In genomic region chr2:32464212-32464891, GRCm38 (mm10) we compare ENCODE assay signal across 12 mouse cellular contexts. TPM values are rescaled to one million over a fixed set of nuclear protein-coding genes. Genes with fewer than 3 reads are reported as not detected.
DNase-seq lines count a peak whose midpoint lies in the region; ATAC-seq and TF ChIP-seq lines count a peak whose summit lies in the region.
"Had no signal": no experiment of that assay in that cellular context is flagged by ENCODE, and none has a peak within 500 bp of the region (broad histone marks: within the 10 kb centered on the region; RNA-seq: fewer than 3 reads in every experiment).

No protein-coding gene starts in this region.

- H3K36me3 ChIP-seq in kidney, postnatal 0 days (ENCODE audit: insufficient read depth, low read length): no peaks in the 10 kb centered on the region
- H3K36me3 ChIP-seq in embryonic facial prominence, embryonic 14.5 days (ENCODE audit: control insufficient read depth, insufficient read depth, low read length): no peaks in the 10 kb centered on the region
- H3K36me3 ChIP-seq in liver, embryonic 13.5 days: no peaks in the 10 kb centered on the region
- H3K36me3 ChIP-seq in stomach, embryonic 14.5 days (ENCODE audit: control insufficient read depth, insufficient read depth, low read length): no peaks in the 10 kb centered on the region

- no peak overlapping the region for H3K27ac ChIP-seq in kidney, postnatal 0 days
- H3K27ac ChIP-seq in embryonic facial prominence, embryonic 14.5 days (replicated peaks; ENCODE audit: low read depth, low read length): peak overlapping the region; percentile 13
- H3K27ac ChIP-seq in liver, embryonic 13.5 days: peak overlapping the region; percentile 40
- peak overlapping the region; percentile 45; the same call in 1 of the 2 replicates for H3K27ac ChIP-seq in stomach, embryonic 14.5 days (ENCODE audit: low read length)
- H3K27ac ChIP-seq: forebrain, embryonic 13.5 days had no signal

- H3K4me3 ChIP-seq in kidney, postnatal 0 days (replicated peaks; ENCODE audit: low read depth, low read length): no peak overlapping the region
- H3K4me3 ChIP-seq in embryonic facial prominence, embryonic 14.5 days (ENCODE audit: low read depth, low read length): no peak overlapping the region
- no peak overlapping the region for H3K4me3 ChIP-seq in liver, embryonic 13.5 days (replicated peaks)
- H3K4me3 ChIP-seq in stomach, embryonic 14.5 days (ENCODE audit: low read depth, low read length): no peak overlapping the region
- H3K4me3 ChIP-seq: forebrain, embryonic 13.5 days had no signal

- ATAC-seq in kidney, postnatal 0 days (replicated peaks; ENCODE audit: low FRiP score, low read depth): no peak
- peak; percentile 78 for ATAC-seq in embryonic facial prominence, embryonic 14.5 days (ENCODE audit: low read depth)
- ATAC-seq in liver, embryonic 13.5 days (ENCODE audit: low read depth): peak; percentile 82
- peak; percentile 56; the same call in 1 of the 2 replicates for ATAC-seq in stomach, embryonic 14.5 days (ENCODE audit: insufficient number of reproducible peaks, insufficient read depth, low FRiP score, low read depth)
- ATAC-seq: forebrain, embryonic 13.5 days; hindbrain, embryonic 16.5 days had no signal

- H3K27me3 ChIP-seq in kidney, postnatal 0 days (ENCODE audit: insufficient read depth, low read length): no peaks in the 10 kb centered on the region
- H3K27me3 ChIP-seq in embryonic facial prominence, embryonic 14.5 days (replicated peaks; ENCODE audit: control insufficient read depth, insufficient read depth, low read length): no peaks in the 10 kb centered on the region
- H3K27me3 ChIP-seq in liver, embryonic 13.5 days: no peaks in the 10 kb centered on the region
- H3K27me3 ChIP-seq in stomach, embryonic 14.5 days (ENCODE audit: control insufficient read depth, insufficient read depth, low read length): no peaks in the 10 kb centered on the region
- H3K27me3 ChIP-seq: forebrain, embryonic 13.5 days had no signal

- no peak overlapping the region for H3K9ac ChIP-seq in kidney, postnatal 0 days (ENCODE audit: low read depth, low read length)
- no peak overlapping the region for H3K9ac ChIP-seq in embryonic facial prominence, embryonic 14.5 days (ENCODE audit: low read depth, low read length)
- no peak overlapping the region for H3K9ac ChIP-seq in liver, embryonic 13.5 days
- H3K9ac ChIP-seq in stomach, embryonic 14.5 days (replicated peaks; ENCODE audit: low read depth, low read length): no peak overlapping the region
- H3K9ac ChIP-seq: forebrain, embryonic 13.5 days had no signal

- no peaks in the 10 kb centered on the region for H3K9me3 ChIP-seq in kidney, postnatal 0 days (replicated peaks; ENCODE audit: low read length)
- H3K9me3 ChIP-seq in embryonic facial prominence, embryonic 14.5 days (ENCODE audit: control insufficient read depth, low read length): no peaks in the 10 kb centered on the region
- no peaks in the 10 kb centered on the region for H3K9me3 ChIP-seq in liver, embryonic 13.5 days (replicated peaks)
- no peaks in the 10 kb centered on the region for H3K9me3 ChIP-seq in stomach, embryonic 14.5 days (ENCODE audit: control insufficient read depth, low read depth, low read length)
- H3K9me3 ChIP-seq: forebrain, embryonic 13.5 days had no signal

- peak; percentile 49 for DNase-seq in kidney, postnatal 0 days (ENCODE audit: low spot score)
- no peak for DNase-seq in kidney, postnatal 25 days
- peak; percentile 80 for DNase-seq in embryonic facial prominence, embryonic 14.5 days (ENCODE audit: low spot score)
- no peak for DNase-seq in liver, embryonic 13.5 days
- no peak for DNase-seq in layer of hippocampus, postnatal 10 days (ENCODE audit: low spot score in 2 of 2)
- DNase-seq in layer of hippocampus, postnatal 36 days: no peak
- no peak for DNase-seq in frontal cortex, postnatal 14 days (ENCODE audit: low spot score in 2 of 2)
- DNase-seq: adrenal gland, postnatal 25 days; cerebellum, postnatal 25 days had no signal

- H3K4me1 ChIP-seq in kidney, postnatal 0 days (replicated peaks; ENCODE audit: insufficient read depth, low read length): no peaks in the 10 kb centered on the region
- H3K4me1 ChIP-seq in embryonic facial prominence, embryonic 14.5 days (ENCODE audit: control insufficient read depth, insufficient read depth, low read length): peaks cover 10% of the 10 kb centered on the region
- peaks cover 20% of the 10 kb centered on the region for H3K4me1 ChIP-seq in liver, embryonic 13.5 days (replicated peaks)
- H3K4me1 ChIP-seq in stomach, embryonic 14.5 days (ENCODE audit: control insufficient read depth, insufficient read depth, low read length): 0 out of 2 replicates have a peak, but pooled peaks cover 2% of the 10 kb centered on the region
- H3K4me1 ChIP-seq: forebrain, embryonic 13.5 days had no signal

- no peak; the same call in 1 of the 2 replicates for TF ChIP-seq CTCF in kidney, postnatal 0 days (IDR thresholded peaks at IDR 0.05; ENCODE audit: low read depth)

- no peak overlapping the region for H3K4me2 ChIP-seq in kidney, postnatal 0 days (ENCODE audit: low read length)
- no peak overlapping the region; the same call in 1 of the 2 replicates for H3K4me2 ChIP-seq in embryonic facial prominence, embryonic 14.5 days (ENCODE audit: low read depth, low read length)
- H3K4me2 ChIP-seq in liver, embryonic 13.5 days: no peak overlapping the region
- H3K4me2 ChIP-seq in stomach, embryonic 14.5 days (replicated peaks; ENCODE audit: low read depth, low read length): no peak overlapping the region
- H3K4me2 ChIP-seq: forebrain, embryonic 13.5 days had no signal

- 48% methylated on average over 6 of the region's 6 CpGs for WGBS in kidney, postnatal 0 days
- WGBS in embryonic facial prominence, embryonic 14.5 days: 45% methylated on average over 6 of the region's 6 CpGs
- WGBS in liver, embryonic 13.5 days (ENCODE audit: insufficient replicate concordance): 20% methylated on average over 6 of the region's 6 CpGs
- WGBS in stomach, embryonic 14.5 days: 31% methylated on average over 6 of the region's 6 CpGs

RNA-seq across cellular contexts. Expression of gene Slc25a25, which starts 13.1 kb away (rescaled TPM):
- polyA plus RNA-seq in kidney, postnatal 0 days (2015; fragmentation: Nextera tagmentation; extraction: Ambion mirVana): 15.0 and 16.9 TPM in 2 replicates
- 15.8 and 17.0 TPM in 2 replicates for polyA plus RNA-seq in embryonic facial prominence, embryonic 14.5 days (2014; fragmentation: Nextera tagmentation; extraction: Ambion mirVana)
- polyA plus RNA-seq in liver, embryonic 13.5 days (2015; fragmentation: Nextera tagmentation; extraction: Ambion mirVana): 8.7 and 9.2 TPM in 2 replicates
- polyA plus RNA-seq in stomach, embryonic 14.5 days (2014; fragmentation: Nextera tagmentation; extraction: Ambion mirVana): 13.7 and 14.1 TPM in 2 replicates
- 10 to 100 TPM; 46.0 to 48.9 TPM for total RNA-seq in layer of hippocampus, postnatal 10 days (2021)
- total RNA-seq in layer of hippocampus, postnatal 36 days (2021): 10 to 100 TPM; 58.1 to 60.0 TPM

RNA-seq across cellular contexts. Expression of gene Naif1, which starts 14.1 kb away (rescaled TPM):
- 4.7 TPM in 2 replicates for polyA plus RNA-seq in kidney, postnatal 0 days (2015; fragmentation: Nextera tagmentation; extraction: Ambion mirVana)
- 4.9 and 5.6 TPM in 2 replicates for polyA plus RNA-seq in embryonic facial prominence, embryonic 14.5 days (2014; fragmentation: Nextera tagmentation; extraction: Ambion mirVana)
- polyA plus RNA-seq in liver, embryonic 13.5 days (2015; fragmentation: Nextera tagmentation; extraction: Ambion mirVana): 2.2 and 2.4 TPM in 2 replicates
- 5.6 TPM in 2 replicates for polyA plus RNA-seq in stomach, embryonic 14.5 days (2014; fragmentation: Nextera tagmentation; extraction: Ambion mirVana)
- total RNA-seq in layer of hippocampus, postnatal 10 days (2021): 1 to 10 TPM; 3.4 TPM
- 1 to 10 TPM; 4.2 to 4.4 TPM for total RNA-seq in layer of hippocampus, postnatal 36 days (2021)

Comparison
In these comparisons a context has a peak if more than half of its experiments do, and no peak if none do; other contexts are left out.
1. DNase-seq: peak in kidney, postnatal 0 days (single experiment) and embryonic facial prominence, embryonic 14.5 days (single experiment); none in kidney, postnatal 25 days (0 of 2), liver, embryonic 13.5 days (single experiment), layer of hippocampus, postnatal 10 days (0 of 2), layer of hippocampus, postnatal 36 days (0 of 2) and frontal cortex, postnatal 14 days (0 of 2).